Comparison of ENCODE assay signal across 26 mouse cellular contexts in genomic region chr1:161927976-161928375, GRCm38 (mm10). TPM values are rescaled to one million over a fixed set of nuclear protein-coding genes. Genes with fewer than 3 reads are reported as not detected.
A peak's percentile ranks its signal among the peaks of the same experiment; 100 is the strongest.
DNase-seq lines count a peak whose midpoint lies in the region; ATAC-seq lines count a peak whose summit lies in the region.
"Had no signal": no experiment of that assay in that cellular context is flagged by ENCODE, and none has a peak within 500 bp of the region (broad histone marks: within the 10 kb centered on the region; RNA-seq: fewer than 3 reads in every experiment).

No protein-coding gene starts in this region.

- DNase-seq in lung, postnatal 36 days, result peak; percentile 10
- DNase-seq in lung, postnatal 25 days (ENCODE audit: low spot score), result no peak
- DNase-seq in 416B (ENCODE audit: low read depth) (peak; percentile 63), adipocyte (ENCODE audit: low spot score) (no peak)
- DNase-seq in layer of hippocampus, adult 18-20 months (ENCODE audit: low spot score in 2 of 2), result no peak
- DNase-seq in frontal cortex, postnatal 25 days (ENCODE audit: low spot score in 2 of 2), result no peak
- DNase-seq: adrenal gland, adult 2 months; adrenal gland, adult 8-10 months; adrenal gland, postnatal 10 days; adrenal gland, postnatal 14 days; adrenal gland, postnatal 25 days; adrenal gland, postnatal 36 days; B cell, adult 2 months; cerebellum, adult 11 months; cerebellum, adult 11-12 months; cerebellum, adult 18-20 months; cerebellum, adult 2 months had no signal

- peak; percentile 67 for ATAC-seq in granulocyte monocyte progenitor cell, adult 5-6 weeks (replicated peaks; ENCODE audit: poor library complexity, severe bottlenecking)
- peak; percentile 61 for ATAC-seq in megakaryocyte progenitor cell, adult 5-6 weeks (replicated peaks; ENCODE audit: poor library complexity)
- ATAC-seq: activated CD4-positive, CD25-positive, alpha-beta regulatory T cell, adult 4 months; CD4-positive, CD25-positive, alpha-beta regulatory T cell, adult 4 months; Patski had no signal

RNA-seq across cellular contexts. Expression of gene Pigc, which starts 41.0 kb away (rescaled TPM):
- total RNA-seq in granulocyte monocyte progenitor cell, adult 5-6 weeks (2014; fragmentation: Nextera tagmentation), result 17.2 and 17.9 TPM in 2 replicates
- total RNA-seq in granulocyte monocyte progenitor cell, adult 5-6 weeks (2017), result 19.0 and 23.6 TPM in 2 replicates
- 11.9 and 13.7 TPM in 2 replicates for total RNA-seq in megakaryocyte progenitor cell, adult 5-6 weeks (2015)
- 17.4 and 20.1 TPM in 2 replicates for total RNA-seq in megakaryocyte progenitor cell, adult 5-6 weeks (2017)
- 10 to 100 TPM; 13.7 to 14.4 TPM for total RNA-seq in layer of hippocampus, adult 18-20 months (2021)

RNA-seq across cellular contexts. Expression of gene 4930558K02Rik, which starts 51.5 kb away (rescaled TPM):
- total RNA-seq in granulocyte monocyte progenitor cell, adult 5-6 weeks (2014; fragmentation: Nextera tagmentation), result not detected in 2 replicates
- not detected in 2 replicates for total RNA-seq in granulocyte monocyte progenitor cell, adult 5-6 weeks (2017)
- total RNA-seq in megakaryocyte progenitor cell, adult 5-6 weeks (2015), result 0.39 TPM in 1 of 2 replicates, not detected in the other
- total RNA-seq in megakaryocyte progenitor cell, adult 5-6 weeks (2017), result not detected in 2 replicates
- not detected for total RNA-seq in layer of hippocampus, adult 18-20 months (2021)
- total RNA-seq: adrenal gland, adult 2 months; adrenal gland, adult 8-10 months; adrenal gland, postnatal 10 days; adrenal gland, postnatal 14 days; adrenal gland, postnatal 25 days; adrenal gland, postnatal 36 days; CH12.LX; ES-E14; G1E; MEL had no signal

RNA-seq across cellular contexts. Expression of gene Suco, which starts 51.5 kb away (rescaled TPM):
- total RNA-seq in granulocyte monocyte progenitor cell, adult 5-6 weeks (2014; fragmentation: Nextera tagmentation), result 25.1 and 30.5 TPM in 2 replicates
- total RNA-seq in granulocyte monocyte progenitor cell, adult 5-6 weeks (2017), result 102 and 110 TPM in 2 replicates
- total RNA-seq in megakaryocyte progenitor cell, adult 5-6 weeks (2015), result 47.0 and 49.6 TPM in 2 replicates
- 87.0 and 116 TPM in 2 replicates for total RNA-seq in megakaryocyte progenitor cell, adult 5-6 weeks (2017)
- 10 to 100 TPM; 28.6 to 37.1 TPM for total RNA-seq in layer of hippocampus, adult 18-20 months (2021)

Comparison
In these comparisons a context has a peak if more than half of its experiments do, and no peak if none do; other contexts are left out.
1. DNase-seq: peak in lung, postnatal 36 days (single experiment) and 416B (single experiment); none in lung, postnatal 25 days (single experiment), adipocyte (single experiment), layer of hippocampus, adult 18-20 months (0 of 2) and frontal cortex, postnatal 25 days (0 of 2).